8 mouse cellular contexts compared by ENCODE assay signal in the genomic region with DNA sequence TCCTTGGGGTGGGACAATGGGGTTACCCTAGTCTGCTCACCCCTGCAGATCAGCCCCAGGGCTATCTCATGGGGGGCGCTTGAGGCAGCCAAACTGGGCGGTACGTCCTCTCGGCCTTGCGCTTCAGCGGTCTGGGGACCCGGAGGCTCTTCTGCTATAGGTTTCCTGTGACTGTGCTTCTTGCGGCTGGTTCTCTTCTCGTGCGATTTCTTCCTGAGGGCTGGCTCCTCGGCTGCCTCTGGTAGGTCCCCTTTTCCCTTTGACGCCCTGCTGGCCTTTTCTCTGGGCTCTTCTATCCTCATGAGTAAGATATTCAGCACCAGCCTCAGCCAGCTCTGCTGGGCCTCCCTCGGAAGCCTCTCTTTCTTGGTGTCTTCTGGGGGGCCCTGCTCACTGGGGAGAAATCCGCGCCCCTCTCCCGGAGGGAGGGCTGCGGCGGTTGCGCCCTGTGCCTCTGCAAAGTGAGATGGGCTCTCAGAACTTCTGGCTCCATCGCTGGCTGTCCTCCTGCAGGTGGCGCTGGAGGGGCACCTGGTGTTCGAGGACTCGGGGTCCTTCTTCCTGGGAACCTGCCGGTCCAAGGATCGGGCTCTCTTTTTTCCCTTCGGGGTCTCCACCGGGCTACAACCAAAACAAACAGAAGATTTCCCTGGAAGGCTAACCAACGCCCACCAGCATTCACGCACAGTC. TPM values are rescaled to one million over a fixed set of nuclear protein-coding genes. Genes with fewer than 3 reads are reported as not detected.
DNase-seq lines count a peak whose midpoint lies in the region; ATAC-seq and TF ChIP-seq lines count a peak whose summit lies in the region.

No protein-coding gene starts in this region.

- peak overlapping the region; percentile 48 for H3K4me2 ChIP-seq in lung, embryonic 15.5 days

- no peak; the same call in 1 of the 2 replicates for ATAC-seq in lung, embryonic 15.5 days (ENCODE audit: borderline replicate concordance, extremely low read depth, low FRiP score, low TSS enrichment)

- TF ChIP-seq POLR2A in lung, adult 2 months (IDR thresholded peaks at IDR 0.05; ENCODE audit: borderline replicate concordance, extremely low read depth, low read depth, low read length): no peak
- no peak for TF ChIP-seq POLR2A in kidney, adult 2 months (IDR thresholded peaks at IDR 0.05; ENCODE audit: low read depth, low read length)

- no peaks in the 10 kb centered on the region for H3K9me3 ChIP-seq in lung, embryonic 15.5 days

- no peaks in the 10 kb centered on the region; the same call in 1 of the 2 replicates for H3K27me3 ChIP-seq in kidney, adult 2 months (replicated peaks; ENCODE audit: control insufficient read depth, insufficient read depth, low read length)
- H3K27me3 ChIP-seq in lung, embryonic 15.5 days: no peaks in the 10 kb centered on the region

- H3K4me3 ChIP-seq in lung, adult 2 months (replicated peaks; ENCODE audit: extremely low read depth, low read depth, low read length): no peak overlapping the region
- H3K4me3 ChIP-seq in kidney, adult 2 months (ENCODE audit: insufficient read depth, low read depth, low read length): no peak overlapping the region
- peak overlapping the region; percentile 19; the same call in 1 of the 2 replicates for H3K4me3 ChIP-seq in lung, embryonic 15.5 days

- DNase-seq in lung, adult 2 months: peak; percentile 32
- no peak for DNase-seq in lung, postnatal 25 days (ENCODE audit: low spot score)
- peak; percentile 75 for DNase-seq in adrenal gland, postnatal 10 days
- DNase-seq in gastrocnemius, postnatal 4 days (ENCODE audit: low spot score in 2 of 2): peak; percentile 43 to 58
- peak; percentile 65 for DNase-seq in kidney, adult 2 months
- DNase-seq in retina, embryonic 14.5 days (ENCODE audit: low spot score): peak; percentile 79
- no peak for DNase-seq in adipocyte (ENCODE audit: low spot score)

- no peak overlapping the region for H3K9ac ChIP-seq in lung, embryonic 15.5 days

- no peak overlapping the region for H3K27ac ChIP-seq in kidney, adult 2 months (ENCODE audit: insufficient read depth, low read depth, low read length)
- H3K27ac ChIP-seq in lung, embryonic 15.5 days: no peak overlapping the region

- no peaks in the 10 kb centered on the region for H3K36me3 ChIP-seq in kidney, adult 2 months (ENCODE audit: control insufficient read depth, insufficient read depth, low read length)
- no peaks in the 10 kb centered on the region for H3K36me3 ChIP-seq in lung, embryonic 15.5 days

- no peaks in the 10 kb centered on the region; the same call in 1 of the 2 replicates for H3K4me1 ChIP-seq in lung, adult 2 months (ENCODE audit: control insufficient read depth, insufficient read depth, low read length)
- peaks cover 7% of the 10 kb centered on the region; the same call in 1 of the 2 replicates for H3K4me1 ChIP-seq in kidney, adult 2 months (ENCODE audit: control insufficient read depth, insufficient read depth, low read length)
- peaks cover 11% of the 10 kb centered on the region; the same call in 1 of the 2 replicates for H3K4me1 ChIP-seq in lung, embryonic 15.5 days

- WGBS in lung, adult 2 months: 11% methylated on average over 29 of the region's 29 CpGs
- 11% methylated on average over 29 of the region's 29 CpGs for WGBS in kidney, adult 2 months
- WGBS in lung, embryonic 15.5 days: 5% methylated on average over 29 of the region's 29 CpGs

- TF ChIP-seq CTCF in lung, adult 2 months (IDR thresholded peaks at IDR 0.05; ENCODE audit: insufficient read depth, low read length): peak; percentile 43
- TF ChIP-seq CTCF in kidney, adult 2 months (conservative IDR thresholded peaks at IDR 0.05; ENCODE audit: insufficient read depth, insufficient read length, low read depth, low read length): peak; percentile 59

RNA-seq across cellular contexts. Expression of gene 4930539E08Rik, which starts 5.7 kb away (rescaled TPM):
- 0.05 and 0.14 TPM in 2 replicates for polyA plus RNA-seq in lung, adult 2 months (2012; rRNA removed)
- total RNA-seq in adrenal gland, postnatal 10 days (2021): under 1 TPM; 0.09 to 0.12 TPM
- total RNA-seq in gastrocnemius, postnatal 4 days (2021): under 1 TPM; 0.56 to 0.57 TPM
- polyA plus RNA-seq in kidney, adult 2 months (2012; rRNA removed): 0.34 and 0.57 TPM in 2 replicates
- polyA plus RNA-seq in lung, embryonic 15.5 days (2015; fragmentation: Nextera tagmentation; extraction: Ambion mirVana): 0.05 and 0.12 TPM in 2 replicates

RNA-seq across cellular contexts. Expression of gene Pxt1, which starts 34.2 kb away (rescaled TPM):
- polyA plus RNA-seq in lung, adult 2 months (2012; rRNA removed): 0.15 and 0.19 TPM in 2 replicates
- under 1 TPM; 0.90 to 0.91 TPM for total RNA-seq in adrenal gland, postnatal 10 days (2021)
- total RNA-seq in gastrocnemius, postnatal 4 days (2021): not detected
- polyA plus RNA-seq in kidney, adult 2 months (2012; rRNA removed): 0.12 and 0.13 TPM in 2 replicates
- 0.15 TPM in 1 of 2 replicates, not detected in the other for polyA plus RNA-seq in lung, embryonic 15.5 days (2015; fragmentation: Nextera tagmentation; extraction: Ambion mirVana)

RNA-seq across cellular contexts. Expression of gene Kctd20, which starts 42.4 kb away (rescaled TPM):
- 37.5 and 59.5 TPM in 2 replicates for polyA plus RNA-seq in lung, adult 2 months (2012; rRNA removed)
- total RNA-seq in adrenal gland, postnatal 10 days (2021): 10 to 100 TPM; 76.1 to 76.7 TPM
- 10 to 100 TPM; 60.7 to 64.6 TPM for total RNA-seq in gastrocnemius, postnatal 4 days (2021)
- polyA plus RNA-seq in kidney, adult 2 months (2012; rRNA removed): 30.8 and 32.0 TPM in 2 replicates
- polyA plus RNA-seq in lung, embryonic 15.5 days (2015; fragmentation: Nextera tagmentation; extraction: Ambion mirVana): 83.4 and 85.2 TPM in 2 replicates

RNA-seq across cellular contexts. Expression of gene Pnpla1, which starts 51.2 kb away (rescaled TPM):
- polyA plus RNA-seq in lung, adult 2 months (2012; rRNA removed): 0.12 and 3.9 TPM in 2 replicates
- not detected for total RNA-seq in adrenal gland, postnatal 10 days (2021)
- total RNA-seq in gastrocnemius, postnatal 4 days (2021): not detected
- polyA plus RNA-seq in kidney, adult 2 months (2012; rRNA removed): 0.04 TPM in 1 of 2 replicates, not detected in the other
- not detected in 2 replicates for polyA plus RNA-seq in lung, embryonic 15.5 days (2015; fragmentation: Nextera tagmentation; extraction: Ambion mirVana)

Comparison
In these comparisons a context has a peak if more than half of its experiments do, and no peak if none do; other contexts are left out.
1. DNase-seq: peak in lung, adult 2 months (single experiment), adrenal gland, postnatal 10 days (single experiment), gastrocnemius, postnatal 4 days (2 of 2), kidney, adult 2 months (single experiment) and retina, embryonic 14.5 days (single experiment); none in lung, postnatal 25 days (single experiment) and adipocyte (single experiment).